Comparison of ENCODE assay signal across 20 mouse cellular contexts in the genomic region with DNA sequence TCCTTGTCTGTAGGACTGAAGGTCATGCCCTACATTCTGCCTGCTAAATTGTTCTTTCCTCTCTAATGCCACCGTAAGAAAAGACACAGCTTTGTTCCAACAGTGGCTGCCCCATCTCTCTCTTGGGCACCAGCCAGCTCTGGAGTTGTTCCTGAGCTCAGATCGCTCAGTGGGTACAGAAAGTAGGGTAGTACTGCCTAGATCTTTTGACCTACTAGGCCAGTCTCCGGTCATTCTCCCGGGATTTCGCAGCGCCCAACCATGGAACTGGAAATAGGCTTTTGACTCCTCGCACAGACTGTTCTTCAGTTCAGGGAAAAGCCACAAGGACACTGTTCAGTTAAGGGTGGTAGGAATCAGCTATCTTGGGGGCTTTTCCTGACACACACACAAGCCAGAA. TPM values are rescaled to one million over a fixed set of nuclear protein-coding genes. Genes with fewer than 3 reads are reported as not detected.
"Had no signal": no experiment of that assay in that cellular context is flagged by ENCODE, and none has a peak within 500 bp of the region (broad histone marks: within the 10 kb centered on the region; RNA-seq: fewer than 3 reads in every experiment).

No protein-coding gene starts in this region.

- H3K4me3 ChIP-seq: layer of hippocampus, adult 2 months; limb, embryonic 13.5 days; midbrain, embryonic 13.5 days had no signal

- H3K4me1 ChIP-seq: midbrain, embryonic 13.5 days had no signal

- H3K27me3 ChIP-seq: limb, embryonic 13.5 days; midbrain, embryonic 13.5 days had no signal

- H3K36me3 ChIP-seq: limb, embryonic 13.5 days; midbrain, embryonic 13.5 days had no signal

- DNase-seq: left cerebral cortex, postnatal 4 days; lung, adult 18-20 months; thymus, adult 18-20 months; thymus, postnatal 14 days had no signal

- H3K27ac ChIP-seq: layer of hippocampus, adult 2 months; limb, embryonic 13.5 days; liver, embryonic 14.5 days; midbrain, embryonic 13.5 days had no signal

RNA-seq across cellular contexts. Expression of a gene that starts 0.9 kb away (rescaled TPM):
- total RNA-seq: layer of hippocampus, postnatal 10 days; liver, adult 2 months; midbrain, postnatal 0 days had no signal
- polyA plus RNA-seq: midbrain, embryonic 13.5 days; neural tube, embryonic 14.5 days had no signal

RNA-seq across cellular contexts. Expression of a gene that starts 14.8 kb away (rescaled TPM):
- total RNA-seq: liver, adult 2 months had no signal

RNA-seq across cellular contexts. Expression of a gene that starts 45.2 kb away (rescaled TPM):
- total RNA-seq: layer of hippocampus, adult 2 months; layer of hippocampus, postnatal 10 days; left cerebral cortex, adult 18-20 months; left cerebral cortex, postnatal 10 days; left cerebral cortex, postnatal 4 days had no signal
- polyA plus RNA-seq: intestine, postnatal 0 days; kidney, embryonic 14.5 days; limb, embryonic 13.5 days; liver, embryonic 14.5 days; lung, embryonic 16.5 days; neural tube, embryonic 14.5 days; small intestine, adult 2 months; stomach, embryonic 16.5 days; urinary bladder, adult 2 months had no signal

RNA-seq across cellular contexts. Expression of a gene that starts 58.3 kb away (rescaled TPM):
- total RNA-seq: layer of hippocampus, adult 2 months; layer of hippocampus, postnatal 10 days; left cerebral cortex, adult 18-20 months; left cerebral cortex, postnatal 10 days; left cerebral cortex, postnatal 4 days; midbrain, postnatal 0 days had no signal
- polyA plus RNA-seq: kidney, embryonic 14.5 days; limb, embryonic 13.5 days; liver, embryonic 14.5 days; lung, embryonic 16.5 days; midbrain, embryonic 13.5 days; midbrain, postnatal 0 days; neural tube, embryonic 14.5 days; small intestine, adult 2 months; stomach, embryonic 16.5 days had no signal
